Mouse (Mus musculus) neural tube, embryonic 10.5 days (tissue): ENCODE results near the gene Vwa1.
"Not testable (repeated sequence)": the region's sequence is repeated elsewhere in the genome, so short reads cannot be mapped to it uniquely, and the experiment has no call there.

Experiments
- DNase-seq: peaks from one replicate; pipeline ENCODE4 v3.0.0-alpha.2; 2017; ENCODE audit warnings: low spot score; ENCODE audit errors: extremely low spot score

Vwa1 gene

GRCm38 (mm10) chr4:155746036-155746548 is 28.4 kb downstream of the Vwa1 start:
- no peak for DNase-seq

DNA sequence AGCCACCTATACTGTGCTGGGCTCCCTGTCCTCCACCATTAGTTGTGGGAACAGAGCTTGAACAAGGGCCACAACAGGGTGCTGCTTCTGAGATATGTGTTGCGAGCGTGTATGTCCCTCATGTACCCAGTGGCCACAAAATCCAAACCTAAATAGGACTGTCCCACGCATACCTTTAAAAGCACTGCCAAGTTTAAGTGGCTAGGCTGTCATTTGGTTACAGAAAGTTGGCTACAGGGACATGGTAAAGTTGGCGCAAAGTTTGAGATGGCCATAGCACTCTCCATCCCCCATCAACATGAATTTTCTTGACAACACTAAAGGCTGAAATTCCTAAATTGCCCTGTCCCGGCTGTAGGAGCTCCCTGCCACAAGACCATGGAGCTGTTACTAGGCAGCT is 29.4 kb downstream of the Vwa1 start:
- DNase-seq = no peak

DNA sequence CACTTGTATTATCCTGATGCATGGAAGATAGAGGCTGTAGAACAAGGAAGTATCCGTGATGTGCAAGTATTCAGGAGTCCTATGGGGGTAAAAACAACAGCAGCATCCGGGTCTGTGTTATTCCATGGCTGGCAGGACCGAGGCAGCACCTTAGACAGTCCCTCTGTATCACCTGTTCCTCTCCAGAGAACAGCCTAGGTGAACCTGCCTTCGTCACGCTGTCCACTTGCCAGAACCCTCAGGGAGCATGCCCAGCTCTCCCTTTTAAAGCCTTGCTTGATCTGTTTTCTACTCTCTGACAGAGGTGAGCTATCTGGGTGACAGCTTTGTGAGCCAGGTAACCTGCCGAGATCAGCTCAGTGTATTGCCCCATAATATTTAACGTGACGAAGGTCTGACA is 30.0 kb downstream of the Vwa1 start:
- no peak for DNase-seq

DNA sequence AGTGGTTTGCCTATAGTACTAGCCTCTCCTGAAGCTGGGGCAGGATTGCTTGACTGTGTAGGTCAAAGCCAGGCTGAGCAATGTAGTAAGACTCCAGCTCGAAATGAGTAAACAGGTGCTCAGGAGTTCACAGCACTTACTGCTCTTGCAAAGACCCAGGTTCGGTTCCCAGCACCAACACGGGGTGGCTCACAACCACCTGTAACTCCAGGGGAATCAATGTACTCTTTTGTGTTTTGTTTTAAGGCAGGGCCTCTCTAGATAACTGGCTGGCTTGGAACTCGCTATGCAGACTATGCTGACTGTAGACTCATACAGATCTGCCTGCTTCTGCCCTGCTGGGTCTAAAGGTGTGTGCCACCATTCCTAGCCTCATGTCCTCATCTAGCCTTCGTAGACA is 31.8 kb downstream of the Vwa1 start:
- no peak for DNase-seq

DNA sequence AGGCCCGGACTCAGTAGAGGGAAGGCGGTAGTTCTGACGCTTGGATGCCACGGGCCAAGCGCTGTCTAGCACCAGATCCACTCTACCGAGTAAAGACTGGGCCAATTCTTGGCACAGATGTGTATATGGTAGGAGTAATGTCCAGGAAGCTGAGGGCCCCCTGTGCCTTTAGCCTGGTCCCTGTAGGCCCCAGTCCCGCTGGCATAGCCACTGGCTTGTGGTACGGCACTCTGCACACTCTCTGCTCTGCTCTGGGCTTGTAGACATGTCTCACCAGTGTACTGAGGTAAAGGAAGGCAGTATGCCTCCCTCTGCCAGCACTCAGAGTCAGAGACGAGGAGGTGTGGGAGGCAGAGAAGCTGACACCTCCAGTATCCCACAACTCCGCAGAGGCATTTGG is 33.8 kb downstream of the Vwa1 start:
- DNase-seq = not testable (repeated sequence)

- DNase-seq = no peak
Measured at GRCm38 (mm10) chr4:155739741-155740636, 34.5 kb downstream of the Vwa1 start.

DNA sequence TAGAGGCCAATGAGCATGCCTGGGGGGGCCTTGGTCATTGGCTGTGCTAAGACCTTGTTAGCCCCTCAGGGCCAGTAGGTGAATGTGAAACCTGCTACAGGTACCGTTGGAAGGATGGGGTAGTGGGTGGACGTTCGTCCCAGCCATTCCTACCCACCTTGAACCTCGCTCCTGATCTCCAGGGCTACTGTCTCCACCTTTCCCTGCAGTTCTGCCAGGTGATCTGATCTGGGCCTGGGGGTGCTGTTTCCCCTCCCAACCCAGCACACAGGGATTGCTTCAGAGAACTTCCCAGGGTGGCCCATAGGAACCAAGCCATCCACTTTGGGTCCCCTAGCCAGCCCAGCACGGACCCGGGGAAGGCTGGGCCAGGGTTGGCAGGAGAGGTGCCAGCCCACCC is 35.3 kb downstream of the Vwa1 start:
- no peak for DNase-seq

DNA sequence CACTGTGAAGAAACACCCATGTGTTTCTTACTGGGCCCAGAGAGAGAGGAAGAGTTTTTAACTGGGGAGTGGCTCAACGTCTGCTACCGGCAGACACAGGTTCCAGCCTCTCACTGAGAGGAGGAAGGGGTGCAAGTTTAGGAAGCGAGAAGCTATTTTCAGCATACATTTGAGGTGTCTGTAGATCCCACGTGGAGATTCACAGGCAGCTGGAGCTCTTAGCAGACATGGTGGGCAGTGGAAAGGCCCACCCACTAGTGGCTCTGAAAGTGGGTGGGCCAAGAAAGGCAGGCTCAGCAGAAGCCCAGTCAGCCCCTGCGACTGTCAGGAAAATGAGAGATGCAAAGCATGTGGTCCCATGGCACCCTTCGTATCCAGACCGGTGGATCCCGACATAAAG is 36.2 kb downstream of the Vwa1 start:
- no peak for DNase-seq

DNA sequence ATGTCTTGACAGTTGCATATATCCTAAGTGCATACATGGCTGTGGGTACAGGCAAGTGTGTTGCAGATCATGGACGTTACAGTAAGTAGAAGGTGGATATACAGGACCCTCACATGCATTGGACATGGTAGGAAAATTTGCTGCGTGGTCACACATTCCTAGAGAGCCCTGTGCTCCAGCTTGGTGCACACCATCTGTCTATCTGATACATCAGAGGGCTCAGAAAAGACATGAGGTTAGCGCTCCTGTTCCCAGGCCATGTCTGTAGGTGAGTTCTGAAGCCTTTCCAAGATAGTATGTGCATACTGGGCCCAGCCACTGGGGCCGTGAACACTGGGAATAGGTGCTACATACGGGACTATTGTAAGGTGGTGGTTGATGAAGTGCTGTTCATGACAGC is 38.1 kb downstream of the Vwa1 start:
- no peak for DNase-seq

DNA sequence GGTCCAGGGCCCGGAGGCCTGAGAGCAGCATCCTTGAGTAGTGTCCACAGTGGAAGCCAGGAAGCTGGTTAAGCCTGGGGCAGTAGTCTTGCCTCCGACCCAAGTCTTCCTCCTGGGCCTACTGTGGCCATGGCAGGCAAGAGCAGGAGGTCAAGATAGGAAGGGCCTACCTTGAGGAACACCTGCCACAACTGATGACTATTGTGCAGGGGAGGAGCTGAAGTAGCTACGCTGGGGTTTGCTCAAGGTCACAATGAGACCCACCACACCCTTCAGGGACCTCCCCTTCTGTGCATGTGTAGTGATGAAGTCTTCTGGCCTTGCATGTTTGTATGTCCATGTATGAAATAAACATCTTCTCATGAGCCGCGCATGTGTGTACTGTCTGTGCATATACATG is 38.7 kb downstream of the Vwa1 start:
- no peak for DNase-seq

GRCm38 (mm10) chr4:155734951-155735702 is 39.4 kb downstream of the Vwa1 start:
- peak; percentile 63 for DNase-seq

- DNase-seq = peak; percentile 86
Measured at GRCm38 (mm10) chr4:155734350-155734941, 40.1 kb downstream of the Vwa1 start, which contains the start of gene Tmem240. Gene Tmem240, plus strand, starts transcription at chr4:155734800.

DNA sequence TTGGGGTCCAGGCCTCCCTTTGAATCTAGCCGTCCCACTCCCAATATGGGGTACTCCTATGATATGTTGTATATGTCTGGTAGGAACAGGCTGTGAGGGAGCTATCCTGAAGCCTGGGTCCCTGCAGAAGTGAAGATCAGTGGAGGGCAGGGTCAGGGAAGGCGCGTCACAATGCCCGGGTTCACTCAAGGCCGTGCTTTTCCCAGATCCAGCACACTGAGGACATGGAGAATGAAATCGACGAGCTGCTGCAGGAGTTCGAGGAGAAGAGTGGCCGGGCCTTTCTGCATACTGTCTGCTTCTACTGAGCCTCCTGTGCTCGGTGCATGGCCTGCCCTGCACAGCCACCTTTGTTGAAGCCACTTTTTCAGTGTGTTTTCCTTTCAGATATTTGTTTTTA is 41.2 kb downstream of the Vwa1 start:
- no peak for DNase-seq

- DNase-seq = no peak
Measured at GRCm38 (mm10) chr4:155727993-155728392, 46.5 kb downstream of the Vwa1 start.

DNA sequence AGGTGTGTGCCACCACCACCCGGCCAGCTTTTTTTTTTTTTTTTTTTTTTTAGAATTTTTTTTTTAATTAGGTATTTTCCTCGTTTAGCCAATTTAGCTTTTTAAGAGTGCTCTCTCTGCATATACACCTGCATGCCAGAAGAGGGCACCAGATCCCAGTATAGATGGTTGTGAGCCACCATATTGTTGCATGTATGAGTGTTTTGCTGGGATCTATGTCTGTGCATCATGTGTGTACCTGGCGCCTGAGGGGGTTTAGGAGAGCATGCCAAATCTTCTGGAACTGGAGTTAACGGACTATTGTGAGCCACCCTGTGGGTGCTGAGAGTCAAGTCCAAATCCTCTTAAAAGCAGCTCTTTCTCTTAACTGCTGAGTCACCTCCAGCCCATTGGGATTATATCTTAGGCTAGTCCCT is 52.8 kb downstream of the Vwa1 start:
- no peak for DNase-seq
